Mouse (Mus musculus) C2C12 (cell line): ENCODE measurements at regions not wholly inside any gene's neighbourhood (a gene's known extent, or its start where the extent isn't known, plus 50 kb on each side); places are given as distances from the start of the nearest gene placed in this dataset.

Experiments
- CTCF ChIP-seq: IDR thresholded peaks from one replicate; pipeline ENCODE4 v1.5.1; 2011; ENCODE audit not compliant: control insufficient read depth, insufficient read depth, insufficient read length
- MAX ChIP-seq: IDR thresholded peaks from one replicate; pipeline ENCODE4 v1.6.1; 2011; ENCODE audit warnings: mild to moderate bottlenecking, control low read depth
- USF1 ChIP-seq: IDR thresholded peaks from one replicate; pipeline ENCODE4 v1.6.1; 2011; ENCODE audit warnings: low read depth, mild to moderate bottlenecking, control low read depth, moderate library complexity

GRCm38 (mm10) chr5:47274256-47274638 is 708.7 kb upstream of the Slit2 start:
- TF ChIP-seq USF1, result no peak
- no peak for TF ChIP-seq CTCF
- no peak for TF ChIP-seq MAX
